Mouse (Mus musculus): ENCODE results near the gene Ccdc34.

DNA sequence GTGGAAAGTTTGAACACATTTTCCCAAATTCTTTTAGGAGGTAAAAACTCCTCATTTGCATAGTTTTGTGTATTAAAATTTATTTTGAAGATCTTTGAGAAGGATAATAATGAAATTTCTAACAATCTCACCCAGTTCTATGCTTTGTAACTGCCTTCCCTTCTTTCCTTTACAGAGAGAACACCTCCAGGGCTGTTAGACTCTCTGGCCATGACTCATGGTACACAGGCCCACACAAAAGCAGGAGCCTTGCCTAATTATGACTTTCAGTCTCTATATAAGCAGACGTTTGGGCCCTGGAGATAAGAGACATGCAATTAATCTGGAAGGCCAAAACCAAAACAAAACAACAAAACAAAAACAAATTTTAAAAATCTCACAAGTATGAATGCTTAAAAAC, 182.0 kb downstream of the Ccdc34 start:
- TF ChIP-seq POLR2A (IDR thresholded peaks at IDR 0.05; ENCODE audit: low read depth, low read length) (no peak), CTCF (conservative IDR thresholded peaks at IDR 0.05; ENCODE audit: insufficient read depth, insufficient read length, low read depth, low read length) (no peak)
